Mouse (Mus musculus) thymus, adult 2 months (tissue): ENCODE measurements at regions not wholly inside any gene's neighbourhood (a gene's known extent, or its start where the extent isn't known, plus 50 kb on each side); places are given as distances from the start of the nearest gene placed in this dataset.

Source experiments
- CTCF ChIP-seq: fragments of 200-500 bp; IDR thresholded peaks from 2 replicates; pipeline ENCODE4 v1.5.1; 2012; ENCODE audit warnings: mild to moderate bottlenecking, control low read depth, low read length, moderate library complexity, borderline replicate concordance; ENCODE audit not compliant: control insufficient read depth, poor library complexity, insufficient read depth; ENCODE audit errors: extremely low read depth
- POLR2A ChIP-seq: fragments of 200-500 bp; IDR thresholded peaks from 2 replicates; pipeline ENCODE4 v1.6.1; 2012; ENCODE audit warnings: mild to moderate bottlenecking, low read length, control low read depth, moderate library complexity; ENCODE audit not compliant: control insufficient read depth, poor library complexity, insufficient read depth; ENCODE audit errors: extremely low read depth

DNA sequence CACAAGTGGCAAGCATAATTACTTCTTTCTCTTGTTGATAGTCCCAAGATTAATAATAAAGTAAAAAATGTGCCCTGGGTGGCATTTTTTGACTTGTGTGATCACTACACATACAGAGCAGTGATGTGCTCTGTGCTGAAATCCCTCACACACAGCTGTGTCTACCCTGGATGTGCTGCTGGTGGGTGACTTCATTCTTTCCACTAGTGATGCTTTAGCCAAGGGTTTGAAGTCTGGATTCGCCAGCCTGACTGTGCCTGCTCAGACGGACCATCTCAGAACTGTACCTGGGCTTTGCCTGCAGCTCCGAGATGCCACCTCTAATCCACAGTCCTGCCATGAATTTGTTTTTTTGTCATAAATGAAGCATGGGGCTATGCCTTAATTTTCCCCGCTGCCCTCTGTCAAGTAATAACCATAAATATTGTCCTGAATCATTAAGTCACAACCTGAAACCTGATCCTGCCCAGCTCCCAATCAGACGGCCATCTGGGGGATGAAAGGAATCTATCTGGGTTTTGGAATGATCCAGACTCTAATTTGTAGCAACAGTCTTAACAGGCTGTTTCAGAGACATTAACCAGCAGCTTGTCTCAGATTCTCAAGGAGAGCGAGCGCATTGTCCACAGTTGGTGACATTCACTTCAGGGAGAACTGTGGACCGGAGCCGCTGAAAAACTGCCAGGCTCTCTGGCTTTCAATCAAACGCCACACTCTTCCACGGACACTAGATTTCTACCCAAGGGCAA is 330.1 kb upstream of the Npvf start:
- TF ChIP-seq POLR2A (no peak), CTCF (no peak)
